Mouse (Mus musculus) activated CD4-positive, CD25-positive, alpha-beta regulatory T cell, adult 4 months (primary cell): ENCODE measurements around the gene Tbxa2r. TPM values are rescaled to one million over a fixed set of nuclear protein-coding genes. Genes with fewer than 3 reads are reported as not detected.

ENCODE experiments used
- ATAC-seq: one replicate; pipeline ENCODE4 v1.8.0; 2017
- polyA plus RNA-seq, 2 experiments: library from polyadenylated mRNA; unstranded; fragments of 100-300 nt; shearing (Covaris generic); gene quantifications; one replicate each; pipeline ENCODE4 v1.2.1; 2017

The Tbxa2r gene
- polyA plus RNA-seq, 2 experiments from 2014 or later: 20.9 to 21.4 TPM

DNA sequence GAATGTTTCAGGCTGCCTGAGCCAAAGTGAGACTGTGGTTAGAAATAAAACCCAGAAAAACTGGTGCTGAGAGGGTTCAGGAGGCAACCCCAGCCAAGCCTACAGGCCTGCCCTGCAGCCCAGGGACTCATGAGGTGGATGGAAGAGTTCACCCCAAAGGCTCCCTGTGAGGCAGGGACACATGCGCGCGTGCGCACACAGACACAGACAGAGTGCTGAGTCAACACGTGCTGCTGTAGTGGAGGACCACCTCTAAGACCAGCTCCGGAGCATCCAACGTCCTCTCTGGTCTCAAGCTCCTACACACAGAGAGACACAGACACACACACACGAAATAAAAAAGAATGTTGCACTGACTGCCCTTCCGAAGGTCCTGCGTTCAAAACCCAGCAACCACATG lies 46.8 kb downstream of the Tbxa2r start:
- ATAC-seq: no peak

DNA sequence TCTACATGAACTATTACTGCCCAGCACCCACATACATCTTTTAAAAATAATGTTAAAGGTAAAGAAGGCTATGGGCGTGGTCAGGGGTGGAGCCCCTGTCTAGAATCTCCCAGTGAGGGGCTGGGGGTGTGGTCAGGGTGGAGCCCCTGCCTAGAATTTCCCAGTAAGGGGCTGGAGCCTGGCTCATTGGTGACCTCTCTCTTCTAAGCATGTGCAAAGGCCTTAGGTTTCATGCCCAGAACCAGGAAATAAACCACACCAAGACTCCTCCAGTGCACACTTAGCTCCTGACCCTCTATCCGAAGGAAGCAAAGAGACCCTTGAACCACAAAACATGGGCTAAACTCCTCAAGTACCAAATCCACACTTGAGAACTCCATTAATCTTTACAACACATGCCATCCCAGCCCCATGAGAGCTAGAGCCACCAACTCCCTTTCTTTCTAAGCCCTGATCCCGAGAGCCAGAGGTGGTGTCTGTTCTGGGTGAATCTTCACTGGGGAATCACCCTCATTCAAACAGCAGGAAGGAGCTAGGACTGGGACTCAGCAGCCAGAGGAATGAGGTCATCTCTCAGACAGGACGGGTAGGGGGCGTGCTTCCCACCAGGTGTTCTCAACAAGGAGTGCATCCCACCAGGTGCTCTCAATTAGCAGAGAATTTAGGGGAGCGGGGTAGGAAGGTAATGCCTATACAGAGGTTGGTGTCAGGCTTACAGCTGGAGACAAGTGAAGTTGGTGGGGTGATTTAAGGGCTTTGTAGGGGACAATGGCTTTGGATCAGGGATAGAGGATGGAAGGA lies 48.2 kb downstream of the Tbxa2r start:
- no peak for ATAC-seq

DNA sequence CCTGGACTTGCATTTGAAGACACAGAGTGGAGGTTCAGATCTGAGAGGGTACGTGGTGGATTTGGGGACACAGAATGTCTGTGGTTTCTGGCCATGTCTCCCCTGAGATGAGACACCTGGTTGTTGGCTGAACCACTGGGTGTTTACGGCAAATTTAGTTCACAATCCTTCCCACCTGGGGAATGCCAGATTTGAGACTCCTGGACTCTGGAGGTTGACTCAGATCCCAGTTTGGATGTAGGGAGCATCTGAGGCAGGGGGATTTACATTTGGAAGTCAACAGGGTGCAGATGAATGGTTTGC lies 48.8 kb downstream of the Tbxa2r start:
- no peak for ATAC-seq

DNA sequence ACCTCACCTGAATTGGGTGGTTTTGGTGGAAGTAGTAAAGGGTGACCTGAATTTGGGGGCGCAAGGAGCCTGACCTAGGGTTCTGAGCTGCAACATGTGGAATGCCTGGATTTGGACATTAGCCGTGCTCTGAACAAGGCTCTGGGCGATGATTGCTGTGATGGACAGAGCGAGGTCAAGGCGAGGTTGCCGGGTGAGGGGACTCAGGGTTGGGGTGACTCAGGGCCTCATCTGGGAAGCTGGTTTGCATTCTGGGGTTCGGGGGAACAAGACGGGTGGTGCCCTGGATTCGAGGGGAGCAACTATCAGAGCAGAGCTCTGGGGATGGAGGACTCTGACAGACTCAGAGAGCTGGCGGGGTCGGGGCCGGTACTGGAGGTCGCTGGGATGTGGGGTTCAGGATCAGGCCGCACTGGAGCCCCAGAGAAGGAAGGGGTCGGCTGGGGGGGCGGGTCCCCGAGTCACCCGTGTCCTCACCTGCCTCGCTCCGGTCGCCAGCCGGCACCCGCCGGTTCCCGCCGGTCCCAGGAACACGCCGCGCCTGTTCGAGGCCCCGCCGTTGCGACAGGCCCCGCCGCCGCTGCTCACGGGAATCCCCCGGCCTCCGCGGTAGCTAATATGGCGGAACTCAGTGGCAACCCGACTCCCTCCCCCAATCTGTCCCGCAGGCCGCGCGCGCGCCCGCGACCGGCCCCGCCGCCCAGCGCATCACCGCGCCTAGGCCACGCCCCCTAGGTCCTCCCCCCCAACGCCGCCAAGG lies 49.4 kb downstream of the Tbxa2r start, which contains the start of gene Fzr1:
TSS of gene Fzr1 (minus strand) at position 724 of the 760 bp plus-strand sequence.
- ATAC-seq: no peak

- ATAC-seq: peak; percentile 91
These were observed 50.1 kb downstream of the Tbxa2r start for GRCm38 (mm10) chr10:81378553-81379182.

DNA sequence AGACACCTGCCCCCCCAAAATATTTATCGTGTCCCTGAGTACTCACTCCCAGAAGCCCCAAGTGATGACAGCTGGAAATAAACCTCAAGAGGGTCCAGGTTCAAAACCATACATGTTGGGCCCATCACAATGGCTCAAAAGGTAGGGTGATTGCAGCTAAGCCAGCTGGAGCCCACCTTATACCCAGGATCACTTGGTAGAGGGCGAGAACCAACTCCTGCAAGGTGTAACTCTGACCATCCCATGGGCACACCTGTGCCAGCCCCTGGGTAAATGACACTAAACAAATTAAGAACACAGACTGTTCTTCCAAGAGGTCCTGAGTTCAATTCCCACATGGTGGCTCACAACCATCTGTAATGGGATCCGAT lies 50.6 kb downstream of the Tbxa2r start:
- ATAC-seq: no peak

DNA sequence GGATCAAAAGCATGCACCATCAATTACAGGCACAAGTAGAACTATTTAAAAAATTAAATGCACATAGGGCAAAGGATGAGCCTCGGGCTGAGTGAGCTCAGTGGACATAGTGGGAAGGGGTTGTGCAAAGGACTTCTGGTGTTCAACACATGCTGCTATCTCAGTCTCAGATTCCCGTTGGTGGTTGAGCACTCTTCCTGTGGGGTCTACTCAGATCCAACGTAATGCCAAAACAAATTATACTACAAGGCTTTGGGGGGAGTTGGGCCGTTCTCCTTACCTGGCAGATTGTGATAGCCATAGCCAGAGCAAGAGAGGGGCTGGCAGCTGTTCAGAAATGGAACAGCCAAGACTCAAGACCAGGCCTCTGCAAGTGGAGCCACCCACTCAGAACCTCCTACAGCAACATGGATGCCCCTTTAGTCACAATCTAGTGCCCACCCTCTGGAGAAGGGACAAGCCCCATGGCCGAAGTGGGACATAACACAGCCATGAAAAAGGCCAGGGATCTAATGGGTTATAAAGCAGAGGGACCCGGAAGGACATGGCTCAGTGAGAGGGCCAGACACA lies 51.4 kb downstream of the Tbxa2r start:
- ATAC-seq: no peak

- no peak for ATAC-seq
These were observed 53.5 kb downstream of the Tbxa2r start for GRCm38 (mm10) chr10:81382039-81382438.

- peak; percentile 95 for ATAC-seq
These were observed 55.5 kb downstream of the Tbxa2r start, which contains the start of the genes Dohh and Gm48551 for GRCm38 (mm10) chr10:81383802-81384604. Dohh (plus strand) TSS chr10:81384428. Gm48551 (plus strand) TSS chr10:81384466.

DNA sequence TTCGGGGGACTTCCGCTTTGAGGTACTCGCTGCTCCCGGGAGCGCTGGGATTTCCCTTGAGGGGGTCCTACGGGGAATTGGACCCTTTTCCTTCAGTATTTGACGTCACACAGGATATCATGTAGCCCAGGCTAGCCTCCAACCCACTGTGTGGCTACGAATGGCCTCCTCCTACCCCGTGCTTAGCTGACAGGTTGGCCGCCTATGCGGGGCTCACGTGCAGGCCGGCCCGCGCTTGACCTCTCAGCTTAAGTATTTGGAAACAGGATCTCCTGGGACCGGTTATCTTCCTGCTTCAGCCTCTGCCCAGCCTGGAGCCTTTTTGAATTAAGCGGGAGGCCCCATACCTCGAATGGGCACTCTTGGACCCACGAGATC lies 56.1 kb downstream of the Tbxa2r start:
- no peak for ATAC-seq

Other genes starting within 250 kb of the Tbxa2r start
- not detected for gene Creb3l3, start 229.9 kb upstream of the Tbxa2r start, polyA plus RNA-seq
- 10 to 100 TPM; 21.3 to 26.5 TPM for gene Map2k2, start 222.8 kb upstream of the Tbxa2r start, polyA plus RNA-seq
- 10 to 100 TPM; 10.7 to 12.4 TPM for gene Zbtb7a, start 193.5 kb upstream of the Tbxa2r start, polyA plus RNA-seq
- gene Pias4, start 160.8 kb upstream of the Tbxa2r start, polyA plus RNA-seq: 10 to 100 TPM; 17.6 to 23.8 TPM
- 1,000 to 10,000 TPM in 1 of 2 experiments, 100 to 1,000 TPM in 1; 933 to 1,303 TPM for gene Eef2, start 152.1 kb upstream of the Tbxa2r start, polyA plus RNA-seq
- gene Dapk3, start 145.7 kb upstream of the Tbxa2r start, polyA plus RNA-seq: 1 to 10 TPM; 4.1 to 4.9 TPM
- not detected for gene 4930442H23Rik, start 144.9 kb upstream of the Tbxa2r start, polyA plus RNA-seq
- gene Nmrk2, start 126.7 kb upstream of the Tbxa2r start, polyA plus RNA-seq: under 1 TPM in 1 of 2 experiments, not detected in 1; 0.17 TPM
- 1 to 10 TPM; 4.0 to 5.0 TPM for gene Atcay, start 97.9 kb upstream of the Tbxa2r start, polyA plus RNA-seq
- 1 to 10 TPM in 1 of 2 experiments, under 1 TPM in 1; 0.79 to 1.5 TPM for gene Zfr2, start 95.6 kb upstream of the Tbxa2r start, polyA plus RNA-seq
- 10 to 100 TPM; 54.3 to 64.7 TPM for gene Matk, start 75.8 kb upstream of the Tbxa2r start, polyA plus RNA-seq
- gene Mrpl54, start 61.8 kb upstream of the Tbxa2r start, polyA plus RNA-seq: 100 to 1,000 TPM; 148 to 166 TPM
- 10 to 100 TPM; 10.2 to 18.0 TPM for gene Apba3, start 61.8 kb upstream of the Tbxa2r start, polyA plus RNA-seq
- gene Tjp3, start 37.1 kb upstream of the Tbxa2r start, polyA plus RNA-seq: 1 to 10 TPM; 2.4 to 3.1 TPM
- gene Pip5k1c, start 35.8 kb upstream of the Tbxa2r start, polyA plus RNA-seq: 10 to 100 TPM; 11.1 to 16.9 TPM
- gene Cactin, start 7.6 kb upstream of the Tbxa2r start, polyA plus RNA-seq: 1 to 10 TPM; 5.1 to 5.7 TPM
- gene Gipc3, start 14.5 kb downstream of the Tbxa2r start, polyA plus RNA-seq: not detected
- 10 to 100 TPM; 18.7 to 20.6 TPM for gene Hmg20b, start 21.7 kb downstream of the Tbxa2r start, polyA plus RNA-seq
- gene Mfsd12, start 28.8 kb downstream of the Tbxa2r start, polyA plus RNA-seq: 1 to 10 TPM; 1.2 TPM
- 1 to 10 TPM in 1 of 2 experiments, not detected in 1; 2.1 TPM for gene 4930404N11Rik, start 37.1 kb downstream of the Tbxa2r start, polyA plus RNA-seq
- gene Fzr1, start 49.8 kb downstream of the Tbxa2r start, polyA plus RNA-seq: 10 to 100 TPM; 19.3 to 20.1 TPM
- gene Dohh, start 55.7 kb downstream of the Tbxa2r start, polyA plus RNA-seq: 10 to 100 TPM; 12.7 to 13.7 TPM
- 1 to 10 TPM; 1.1 to 1.2 TPM for gene Gm48551, start 55.7 kb downstream of the Tbxa2r start, polyA plus RNA-seq
- 1 to 10 TPM in 1 of 2 experiments, not detected in 1; 1.4 TPM for gene Gm48552, start 60.3 kb downstream of the Tbxa2r start, polyA plus RNA-seq
- 10 to 100 TPM in 1 of 2 experiments, 1 to 10 TPM in 1; 7.3 to 13.3 TPM for gene Smim24, start 64.3 kb downstream of the Tbxa2r start, polyA plus RNA-seq
- 10 to 100 TPM; 15.2 to 16.0 TPM for gene Nfic, start 126.9 kb downstream of the Tbxa2r start, polyA plus RNA-seq
- 1 to 10 TPM in 1 of 2 experiments, under 1 TPM in 1; 0.44 to 1.5 TPM for gene Celf5, start 154.0 kb downstream of the Tbxa2r start, polyA plus RNA-seq
- gene Ncln, start 167.7 kb downstream of the Tbxa2r start, polyA plus RNA-seq: 10 to 100 TPM; 33.4 to 41.8 TPM
- 10 to 100 TPM; 70.0 to 70.7 TPM for gene S1pr4, start 171.4 kb downstream of the Tbxa2r start, polyA plus RNA-seq
- gene Gna15, start 195.5 kb downstream of the Tbxa2r start, polyA plus RNA-seq: 10 to 100 TPM; 55.2 to 62.0 TPM
- gene Gna11, start 216.5 kb downstream of the Tbxa2r start, polyA plus RNA-seq: 10 to 100 TPM; 21.7 to 24.5 TPM
- gene Aes, start 230.8 kb downstream of the Tbxa2r start, polyA plus RNA-seq: 100 to 1,000 TPM; 120 to 125 TPM
- gene Tle2, start 245.8 kb downstream of the Tbxa2r start, polyA plus RNA-seq: 1 to 10 TPM in 1 of 2 experiments, under 1 TPM in 1; 0.78 to 1.5 TPM